Mouse (Mus musculus): ENCODE results near the gene Ushbp1. TPM values are rescaled to one million over a fixed set of nuclear protein-coding genes. Genes with fewer than 3 reads are reported as not detected.
"Not testable (repeated sequence)": the region's sequence is repeated elsewhere in the genome, so short reads cannot be mapped to it uniquely, and the experiment has no call there.

Ushbp1 gene
- polyA plus RNA-seq, 1 experiment from 2014 or later, result 10.9 TPM

- Histone ChIP-seq H3K4me1 (peaks cover 18% of the 10 kb centered on the region), H3K27me3 (replicated peaks) (no peaks in the 10 kb centered on the region)
- WGBS, result under 1% methylated on average over 56 of the region's 56 CpGs
These were observed 28.7 kb downstream of the Ushbp1 start, which contains the start of gene Use1 for GRCm38 (mm10) chr8:71366771-71367528. Gene Use1, plus strand, starts transcription at chr8:71366848.

GRCm38 (mm10) chr8:71358026-71358425 is 37.6 kb downstream of the Ushbp1 start:
- 77% methylated on average over 3 of the region's 3 CpGs for WGBS
- H3K4me2 ChIP-seq, result no peak overlapping the region
- H3K9me3 ChIP-seq, result no peaks in the 10 kb centered on the region
- H3K9ac ChIP-seq, result no peak overlapping the region
- ATAC-seq (ENCODE audit: insufficient read depth, low FRiP score, low read depth), result no peak
- H3K4me3 ChIP-seq (replicated peaks), result no peak overlapping the region
- H3K27ac ChIP-seq, result no peak overlapping the region
- no peaks in the 10 kb centered on the region for H3K4me1 ChIP-seq
- H3K27me3 ChIP-seq (replicated peaks), result no peaks in the 10 kb centered on the region
- peaks cover 48% of the 10 kb centered on the region for H3K36me3 ChIP-seq

More at GRCm38 (mm10) chr8:71366771-71367528, 28.7 kb downstream of the Ushbp1 start, which contains the start of gene Use1:
- Histone ChIP-seq H3K27ac (peak within 1 kb of the TSS; percentile 91), H3K9me3 (no peaks in the 10 kb centered on the region), H3K4me2 (peak within 1 kb of the TSS; percentile 87), H3K36me3 (peaks cover 8% of the 10 kb centered on the region; the same call in 1 of the 2 replicates), H3K9ac (peak within 1 kb of the TSS; percentile 46; the same call in 1 of the 2 replicates), H3K4me3 (replicated peaks) (peak within 1 kb of the TSS; percentile 65)
- ATAC-seq (ENCODE audit: insufficient read depth, low FRiP score, low read depth), result peak; percentile 82

GRCm38 (mm10) chr8:71351520-71351919 is 44.1 kb downstream of the Ushbp1 start:
- no peak for ATAC-seq (ENCODE audit: insufficient read depth, low FRiP score, low read depth)
- peaks cover 77% of the 10 kb centered on the region for H3K36me3 ChIP-seq
- 94% methylated on average over 1 of the region's 1 CpGs for WGBS

GRCm38 (mm10) chr8:71351117-71351516 is 44.5 kb downstream of the Ushbp1 start:
- no peak for ATAC-seq (ENCODE audit: insufficient read depth, low FRiP score, low read depth)
- no peaks in the 10 kb centered on the region for H3K9me3 ChIP-seq
- H3K27me3 ChIP-seq (replicated peaks), result no peaks in the 10 kb centered on the region
- H3K4me1 ChIP-seq, result no peaks in the 10 kb centered on the region
- no peak overlapping the region for H3K4me2 ChIP-seq
- H3K4me3 ChIP-seq (replicated peaks), result no peak overlapping the region
- H3K9ac ChIP-seq, result no peak overlapping the region
- peaks cover 76% of the 10 kb centered on the region for H3K36me3 ChIP-seq
- 74% methylated on average over 3 of the region's 3 CpGs for WGBS
- H3K27ac ChIP-seq, result no peak overlapping the region

More at GRCm38 (mm10) chr8:71351520-71351919, 44.1 kb downstream of the Ushbp1 start:
- Histone ChIP-seq H3K27me3 (replicated peaks) (no peaks in the 10 kb centered on the region), H3K4me3 (replicated peaks) (no peak overlapping the region), H3K9ac (no peak overlapping the region), H3K9me3 (no peaks in the 10 kb centered on the region), H3K4me2 (no peak overlapping the region), H3K27ac (no peak overlapping the region), H3K4me1 (no peaks in the 10 kb centered on the region)

- no peaks in the 10 kb centered on the region for H3K9me3 ChIP-seq
- 68% methylated on average over 1 of the region's 1 CpGs for WGBS
- H3K4me3 ChIP-seq (replicated peaks), result no peak overlapping the region
- no peaks in the 10 kb centered on the region for H3K27me3 ChIP-seq (replicated peaks)
- H3K4me1 ChIP-seq, result no peaks in the 10 kb centered on the region
- no peak overlapping the region for H3K9ac ChIP-seq
- H3K27ac ChIP-seq, result no peak overlapping the region
- ATAC-seq (ENCODE audit: insufficient read depth, low FRiP score, low read depth), result no peak
- H3K4me2 ChIP-seq, result no peak overlapping the region
- H3K36me3 ChIP-seq, result peaks cover 65% of the 10 kb centered on the region
These were observed 49.0 kb downstream of the Ushbp1 start for GRCm38 (mm10) chr8:71346581-71346980.

GRCm38 (mm10) chr8:71340625-71341024 is 55.0 kb downstream of the Ushbp1 start:
- Histone ChIP-seq H3K4me3 (replicated peaks) (no peak overlapping the region), H3K36me3 (peaks cover 30% of the 10 kb centered on the region), H3K4me2 (no peak overlapping the region), H3K9me3 (no peaks in the 10 kb centered on the region), H3K4me1 (no peaks in the 10 kb centered on the region), H3K27me3 (replicated peaks) (no peaks in the 10 kb centered on the region), H3K27ac (no peak overlapping the region), H3K9ac (no peak overlapping the region)
- WGBS, result 68% methylated on average over 5 of the region's 5 CpGs
- no peak for ATAC-seq (ENCODE audit: insufficient read depth, low FRiP score, low read depth)

- H3K9me3 ChIP-seq; H3K4me2 ChIP-seq; H3K4me3 ChIP-seq (replicated peaks); H3K27me3 ChIP-seq (replicated peaks); H3K27ac ChIP-seq; H3K9ac ChIP-seq; H3K4me1 ChIP-seq; ATAC-seq (ENCODE audit: insufficient read depth, low FRiP score, low read depth): not testable (repeated sequence)
- WGBS, result 90% methylated on average over 6 of the region's 6 CpGs
- H3K36me3 ChIP-seq, result peaks cover 16% of the 10 kb centered on the region
These were observed 57.8 kb downstream of the Ushbp1 start for GRCm38 (mm10) chr8:71337834-71338233.

Other genes with a start within 250 kb of the Ushbp1 start
- 17.8 and 22.7 TPM in 2 replicates for gene Myo9b, start 123.1 kb downstream of the Ushbp1 start, polyA plus RNA-seq (2015; fragmentation: Nextera tagmentation; extraction: Ambion mirVana)
- 49.9 and 53.7 TPM in 2 replicates for gene Haus8, start 122.9 kb downstream of the Ushbp1 start, polyA plus RNA-seq (2015; fragmentation: Nextera tagmentation; extraction: Ambion mirVana)
- gene Use1, start 29.0 kb downstream of the Ushbp1 start, polyA plus RNA-seq (2015; fragmentation: Nextera tagmentation; extraction: Ambion mirVana), result 87.4 and 88.8 TPM in 2 replicates
- 8.0 TPM in 2 replicates for gene Ocel1, start 24.5 kb downstream of the Ushbp1 start, polyA plus RNA-seq (2015; fragmentation: Nextera tagmentation; extraction: Ambion mirVana)
- gene Nr2f6, start 13.8 kb downstream of the Ushbp1 start, polyA plus RNA-seq (2015; fragmentation: Nextera tagmentation; extraction: Ambion mirVana), result 80.9 and 81.8 TPM in 2 replicates
- gene Babam1, start 1.1 kb upstream of the Ushbp1 start, polyA plus RNA-seq (2015; fragmentation: Nextera tagmentation; extraction: Ambion mirVana), result 92.2 and 98.2 TPM in 2 replicates
- gene Ankle1, start 10.2 kb upstream of the Ushbp1 start, polyA plus RNA-seq (2015; fragmentation: Nextera tagmentation; extraction: Ambion mirVana), result 42.3 and 46.2 TPM in 2 replicates
- gene Abhd8, start 67.9 kb upstream of the Ushbp1 start, polyA plus RNA-seq (2015; fragmentation: Nextera tagmentation; extraction: Ambion mirVana), result 42.0 and 44.0 TPM in 2 replicates
- gene Mrpl34, start 69.2 kb upstream of the Ushbp1 start, polyA plus RNA-seq (2015; fragmentation: Nextera tagmentation; extraction: Ambion mirVana), result 154 and 164 TPM in 2 replicates
- 90.2 and 92.4 TPM in 2 replicates for gene Dda1, start 73.4 kb upstream of the Ushbp1 start, polyA plus RNA-seq (2015; fragmentation: Nextera tagmentation; extraction: Ambion mirVana)
- gene Ano8, start 90.2 kb upstream of the Ushbp1 start, polyA plus RNA-seq (2015; fragmentation: Nextera tagmentation; extraction: Ambion mirVana), result 1.5 and 1.8 TPM in 2 replicates
- gene Gtpbp3, start 92.3 kb upstream of the Ushbp1 start, polyA plus RNA-seq (2015; fragmentation: Nextera tagmentation; extraction: Ambion mirVana), result 14.6 and 16.1 TPM in 2 replicates
- gene Plvap, start 116.0 kb upstream of the Ushbp1 start, polyA plus RNA-seq (2015; fragmentation: Nextera tagmentation; extraction: Ambion mirVana), result 84.8 and 90.0 TPM in 2 replicates
- gene Ccdc194, start 129.9 kb upstream of the Ushbp1 start, polyA plus RNA-seq (2015; fragmentation: Nextera tagmentation; extraction: Ambion mirVana), result 0.27 and 0.49 TPM in 2 replicates
- 52.3 and 53.9 TPM in 2 replicates for gene Bst2, start 141.7 kb upstream of the Ushbp1 start, polyA plus RNA-seq (2015; fragmentation: Nextera tagmentation; extraction: Ambion mirVana)
- 97.6 and 107 TPM in 2 replicates for gene Mvb12a, start 147.1 kb upstream of the Ushbp1 start, polyA plus RNA-seq (2015; fragmentation: Nextera tagmentation; extraction: Ambion mirVana)
- 4.0 and 7.1 TPM in 2 replicates for gene Tmem221, start 163.1 kb upstream of the Ushbp1 start, polyA plus RNA-seq (2015; fragmentation: Nextera tagmentation; extraction: Ambion mirVana)
- gene Nxnl1, start 170.8 kb upstream of the Ushbp1 start, polyA plus RNA-seq (2015; fragmentation: Nextera tagmentation; extraction: Ambion mirVana), result 0.08 and 0.15 TPM in 2 replicates
- gene Slc27a1, start 173.1 kb upstream of the Ushbp1 start, polyA plus RNA-seq (2015; fragmentation: Nextera tagmentation; extraction: Ambion mirVana), result 37.1 and 38.8 TPM in 2 replicates
- 238 and 243 TPM in 2 replicates for gene Pgls, start 196.4 kb upstream of the Ushbp1 start, polyA plus RNA-seq (2015; fragmentation: Nextera tagmentation; extraction: Ambion mirVana)
- 4.3 and 4.7 TPM in 2 replicates for gene Fam129c, start 201.8 kb upstream of the Ushbp1 start, polyA plus RNA-seq (2015; fragmentation: Nextera tagmentation; extraction: Ambion mirVana)
- 70.6 and 75.1 TPM in 2 replicates for gene Colgalt1, start 215.2 kb upstream of the Ushbp1 start, polyA plus RNA-seq (2015; fragmentation: Nextera tagmentation; extraction: Ambion mirVana)